Mouse (Mus musculus): ENCODE results near the gene Dqx1. TPM values are rescaled to one million over a fixed set of nuclear protein-coding genes. Genes with fewer than 3 reads are reported as not detected.

The Dqx1 gene
- polyA plus RNA-seq, 1 experiment from 2014 or later, result 0.33 TPM

- 77% methylated on average over 5 of the region's 5 CpGs for WGBS
- H3K4me2 ChIP-seq (ENCODE audit: low read length), result no peak overlapping the region
- no peak for ATAC-seq
- no peaks in the 10 kb centered on the region for H3K36me3 ChIP-seq (ENCODE audit: control insufficient read depth, insufficient read depth, low read length)
- no peak overlapping the region for H3K4me3 ChIP-seq (ENCODE audit: low read depth, low read length)
- no peaks in the 10 kb centered on the region for H3K9me3 ChIP-seq (replicated peaks; ENCODE audit: control insufficient read depth, low read length)
- H3K27me3 ChIP-seq (replicated peaks; ENCODE audit: control insufficient read depth, insufficient read depth, low read length), result no peaks in the 10 kb centered on the region
- DNase-seq (ENCODE audit: low spot score), result no peak
- no peaks in the 10 kb centered on the region; the same call in 1 of the 2 replicates for H3K4me1 ChIP-seq (ENCODE audit: control insufficient read depth, insufficient read depth, low read length)
- H3K27ac ChIP-seq (ENCODE audit: low read depth, low read length), result no peak overlapping the region
- H3K9ac ChIP-seq (ENCODE audit: low read length), result no peak overlapping the region
Measured at GRCm38 (mm10) chr6:83040601-83041000, 17.0 kb upstream of the Dqx1 start.

DNA sequence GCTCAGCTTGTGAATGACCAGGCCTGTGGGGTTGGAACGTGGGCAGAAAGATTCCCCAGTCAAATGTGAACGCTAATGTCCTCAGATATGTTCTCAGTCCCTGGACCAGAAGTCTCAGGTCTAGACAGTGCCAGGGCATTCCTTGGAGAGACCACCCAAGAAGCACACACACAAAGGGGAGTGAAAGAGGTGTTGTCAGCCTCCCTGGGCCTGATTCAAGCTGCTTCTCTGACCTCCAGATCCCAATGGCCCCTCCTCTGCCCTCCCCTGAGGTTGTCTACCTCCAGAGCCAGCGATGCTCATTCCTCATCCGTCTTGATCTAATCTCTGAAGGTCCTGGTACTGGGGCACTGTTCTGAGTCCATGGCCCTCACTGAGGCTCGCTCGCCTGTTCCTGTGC lies 14.1 kb upstream of the Dqx1 start:
- H3K4me2 ChIP-seq (ENCODE audit: low read length), result no peak overlapping the region
- no peaks in the 10 kb centered on the region for H3K27me3 ChIP-seq (replicated peaks; ENCODE audit: control insufficient read depth, insufficient read depth, low read length)
- no peaks in the 10 kb centered on the region; the same call in 1 of the 2 replicates for H3K4me1 ChIP-seq (ENCODE audit: control insufficient read depth, insufficient read depth, low read length)
- no peak overlapping the region for H3K9ac ChIP-seq (ENCODE audit: low read length)
- DNase-seq (ENCODE audit: low spot score) (no peak), ATAC-seq (no peak)
- no peak overlapping the region for H3K4me3 ChIP-seq (ENCODE audit: low read depth, low read length)
- H3K36me3 ChIP-seq (ENCODE audit: control insufficient read depth, insufficient read depth, low read length), result no peaks in the 10 kb centered on the region
- H3K9me3 ChIP-seq (replicated peaks; ENCODE audit: control insufficient read depth, low read length), result no peaks in the 10 kb centered on the region
- no peak overlapping the region for H3K27ac ChIP-seq (ENCODE audit: low read depth, low read length)
- WGBS, result 61% methylated on average over 6 of the region's 6 CpGs

GRCm38 (mm10) chr6:83043993-83044392 lies 13.7 kb upstream of the Dqx1 start:
- no peaks in the 10 kb centered on the region for H3K9me3 ChIP-seq (replicated peaks; ENCODE audit: control insufficient read depth, low read length)
- 84% methylated on average over 5 of the region's 5 CpGs for WGBS

DNA sequence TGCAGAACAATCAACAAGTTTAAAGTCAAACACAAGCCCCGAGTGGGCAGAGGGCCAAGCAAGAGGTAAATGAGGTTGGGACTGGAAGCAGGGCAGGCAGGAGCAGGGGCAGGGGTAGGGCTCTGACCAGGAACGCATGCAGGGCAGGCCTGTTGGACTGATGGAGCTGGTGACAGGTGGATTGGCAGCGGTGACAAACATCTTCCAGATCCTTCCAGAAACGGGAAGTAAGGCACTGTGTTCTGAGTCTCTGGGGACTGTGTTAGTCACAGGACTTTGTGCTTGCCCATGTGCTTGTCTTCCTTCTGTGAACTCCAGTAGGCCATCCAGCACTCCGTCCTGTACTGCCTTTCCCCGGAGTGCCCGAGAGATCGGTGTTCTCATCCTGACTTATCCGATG lies 12.9 kb upstream of the Dqx1 start:
- H3K27me3 ChIP-seq (replicated peaks; ENCODE audit: control insufficient read depth, insufficient read depth, low read length), result no peaks in the 10 kb centered on the region
- no peak overlapping the region for H3K9ac ChIP-seq (ENCODE audit: low read length)
- no peaks in the 10 kb centered on the region for H3K9me3 ChIP-seq (replicated peaks; ENCODE audit: control insufficient read depth, low read length)
- H3K36me3 ChIP-seq (ENCODE audit: control insufficient read depth, insufficient read depth, low read length), result no peaks in the 10 kb centered on the region
- no peak overlapping the region for H3K4me2 ChIP-seq (ENCODE audit: low read length)
- no peak overlapping the region for H3K27ac ChIP-seq (ENCODE audit: low read depth, low read length)
- ATAC-seq (no peak), DNase-seq (ENCODE audit: low spot score) (no peak)
- 82% methylated on average over 9 of the region's 9 CpGs for WGBS
- no peaks in the 10 kb centered on the region for H3K4me1 ChIP-seq (ENCODE audit: control insufficient read depth, insufficient read depth, low read length)
- no peak overlapping the region for H3K4me3 ChIP-seq (ENCODE audit: low read depth, low read length)

More at GRCm38 (mm10) chr6:83043993-83044392, 13.7 kb upstream of the Dqx1 start:
- ATAC-seq, result no peak
- Histone ChIP-seq H3K9ac (ENCODE audit: low read length) (no peak overlapping the region), H3K4me1 (ENCODE audit: control insufficient read depth, insufficient read depth, low read length) (no peaks in the 10 kb centered on the region), H3K4me2 (ENCODE audit: low read length) (no peak overlapping the region), H3K27me3 (replicated peaks; ENCODE audit: control insufficient read depth, insufficient read depth, low read length) (no peaks in the 10 kb centered on the region), H3K27ac (ENCODE audit: low read depth, low read length) (no peak overlapping the region), H3K36me3 (ENCODE audit: control insufficient read depth, insufficient read depth, low read length) (no peaks in the 10 kb centered on the region), H3K4me3 (ENCODE audit: low read depth, low read length) (no peak overlapping the region)
- DNase-seq (ENCODE audit: low spot score), result no peak

DNA sequence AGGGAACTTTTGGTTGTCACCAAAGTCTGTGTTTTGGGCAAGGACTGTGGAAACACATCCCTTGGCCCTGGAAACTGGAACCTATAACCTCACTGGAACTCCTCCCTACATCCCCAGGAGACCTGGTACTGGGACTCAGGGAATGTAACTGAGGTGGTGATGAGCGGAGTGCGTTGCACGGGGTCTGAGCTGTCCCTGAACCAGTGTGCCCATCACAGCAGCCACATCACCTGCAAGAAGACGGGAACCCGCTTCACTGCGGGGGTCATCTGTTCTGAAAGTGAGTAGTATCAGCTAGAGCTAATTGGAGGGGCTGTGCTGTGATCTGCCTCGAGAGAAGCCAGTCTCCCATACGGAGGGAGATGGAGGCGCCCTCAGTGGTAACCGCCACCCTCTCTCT lies 8.3 kb upstream of the Dqx1 start:
- Histone ChIP-seq H3K27me3 (replicated peaks; ENCODE audit: control insufficient read depth, insufficient read depth, low read length) (no peaks in the 10 kb centered on the region), H3K27ac (ENCODE audit: low read depth, low read length) (no peak overlapping the region), H3K36me3 (ENCODE audit: control insufficient read depth, insufficient read depth, low read length) (peaks cover 14% of the 10 kb centered on the region; the same call in 1 of the 2 replicates), H3K9ac (ENCODE audit: low read length) (no peak overlapping the region), H3K4me1 (ENCODE audit: control insufficient read depth, insufficient read depth, low read length) (peaks cover 10% of the 10 kb centered on the region), H3K4me2 (ENCODE audit: low read length) (no peak overlapping the region), H3K4me3 (ENCODE audit: low read depth, low read length) (no peak overlapping the region), H3K9me3 (replicated peaks; ENCODE audit: control insufficient read depth, low read length) (no peaks in the 10 kb centered on the region)
- DNase-seq (ENCODE audit: low spot score) (no peak), ATAC-seq (no peak)
- 66% methylated on average over 10 of the region's 10 CpGs for WGBS

DNA sequence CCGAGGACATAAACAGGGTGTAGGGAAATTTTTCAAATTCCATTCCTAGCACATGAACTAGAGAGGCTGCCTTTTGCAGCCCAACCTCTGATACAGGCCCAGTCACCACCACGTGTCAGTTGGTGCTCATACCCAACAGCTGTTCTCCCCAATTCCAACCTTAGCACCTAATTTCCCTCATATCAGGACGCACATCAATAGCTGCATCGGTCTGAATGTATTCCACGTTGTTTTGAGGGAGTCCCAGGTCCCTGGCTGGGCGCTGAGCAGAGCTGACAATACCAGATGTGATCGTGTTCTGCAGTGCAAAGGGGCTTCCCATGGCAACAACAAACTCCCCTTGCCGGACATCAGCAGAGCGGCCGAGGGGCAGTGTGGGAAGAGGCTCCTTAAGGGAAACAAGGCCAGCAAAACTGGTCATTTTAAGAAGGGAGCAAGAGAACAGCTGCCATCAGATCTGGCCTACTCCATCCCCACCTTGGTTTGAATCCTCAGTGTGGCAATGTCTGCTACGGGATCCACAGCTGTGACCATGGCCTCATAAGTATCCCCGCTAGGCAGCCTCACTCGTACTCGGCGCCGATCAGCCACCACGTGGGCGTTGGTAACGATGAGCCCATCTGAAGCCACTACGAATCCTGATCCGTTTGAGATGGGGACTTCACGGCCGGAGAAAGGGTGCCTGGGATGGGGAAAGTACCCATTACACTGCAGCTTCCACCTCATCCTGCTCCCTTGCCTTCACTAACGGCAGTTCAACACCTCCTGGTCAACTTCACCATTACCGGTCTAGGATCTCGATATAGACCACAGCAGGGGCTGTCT lies 4.3 kb upstream of the Dqx1 start:
- peak overlapping the region; percentile 87 for H3K4me2 ChIP-seq (ENCODE audit: low read length)
- peak overlapping the region; percentile 62; the same call in 1 of the 2 replicates for H3K27ac ChIP-seq (ENCODE audit: low read depth, low read length)
- no peaks in the 10 kb centered on the region for H3K9me3 ChIP-seq (replicated peaks; ENCODE audit: control insufficient read depth, low read length)
- no peaks in the 10 kb centered on the region for H3K27me3 ChIP-seq (replicated peaks; ENCODE audit: control insufficient read depth, insufficient read depth, low read length)
- peaks cover 18% of the 10 kb centered on the region for H3K4me1 ChIP-seq (ENCODE audit: control insufficient read depth, insufficient read depth, low read length)
- WGBS, result 4% methylated on average over 26 of the region's 26 CpGs
- peaks cover 28% of the 10 kb centered on the region for H3K36me3 ChIP-seq (ENCODE audit: control insufficient read depth, insufficient read depth, low read length)
- DNase-seq (ENCODE audit: low spot score), result peak; percentile 37
- H3K9ac ChIP-seq (ENCODE audit: low read length), result peak overlapping the region; percentile 90
- ATAC-seq, result peak; percentile 4; the same call in 1 of the 2 replicates
- H3K4me3 ChIP-seq (ENCODE audit: low read depth, low read length), result peak overlapping the region; percentile 96

GRCm38 (mm10) chr6:83054074-83054851 lies 3.4 kb upstream of the Dqx1 start, which contains the start of gene Aup1:
TSS of gene Aup1 (plus strand) at chr6:83054521.
- Histone ChIP-seq H3K9me3 (replicated peaks; ENCODE audit: control insufficient read depth, low read length) (no peaks in the 10 kb centered on the region), H3K4me3 (ENCODE audit: low read depth, low read length) (peak within 1 kb of the TSS; percentile 96), H3K36me3 (ENCODE audit: control insufficient read depth, insufficient read depth, low read length) (peaks cover 28% of the 10 kb centered on the region), H3K4me1 (ENCODE audit: control insufficient read depth, insufficient read depth, low read length) (peaks cover 18% of the 10 kb centered on the region), H3K27me3 (replicated peaks; ENCODE audit: control insufficient read depth, insufficient read depth, low read length) (no peaks in the 10 kb centered on the region), H3K27ac (ENCODE audit: low read depth, low read length) (peak within 1 kb of the TSS; percentile 82), H3K4me2 (ENCODE audit: low read length) (peak within 1 kb of the TSS; percentile 87), H3K9ac (ENCODE audit: low read length) (peak within 1 kb of the TSS; percentile 90)
- ATAC-seq, result peak; percentile 98
- under 1% methylated on average over 59 of the region's 64 CpGs for WGBS
- DNase-seq (ENCODE audit: low spot score), result peak; percentile 99

- H3K27me3 ChIP-seq (replicated peaks; ENCODE audit: control insufficient read depth, insufficient read depth, low read length), result no peaks in the 10 kb centered on the region
- no peak for DNase-seq (ENCODE audit: low spot score)
- H3K27ac ChIP-seq (ENCODE audit: low read depth, low read length), result peak within 1 kb of the TSS; percentile 82
- H3K9me3 ChIP-seq (replicated peaks; ENCODE audit: control insufficient read depth, low read length), result no peaks in the 10 kb centered on the region
- peaks cover 18% of the 10 kb centered on the region for H3K4me1 ChIP-seq (ENCODE audit: control insufficient read depth, insufficient read depth, low read length)
- peak within 1 kb of the TSS; percentile 87 for H3K4me2 ChIP-seq (ENCODE audit: low read length)
- H3K9ac ChIP-seq (ENCODE audit: low read length), result peak within 1 kb of the TSS; percentile 90
- WGBS, result under 1% methylated on average over 48 of the region's 50 CpGs
- H3K36me3 ChIP-seq (ENCODE audit: control insufficient read depth, insufficient read depth, low read length), result peaks cover 28% of the 10 kb centered on the region
- peak; percentile 43; the same call in 1 of the 2 replicates for ATAC-seq
- peak within 1 kb of the TSS; percentile 96 for H3K4me3 ChIP-seq (ENCODE audit: low read depth, low read length)
Measured at GRCm38 (mm10) chr6:83054871-83055431, 2.7 kb upstream of the Dqx1 start, which contains the start of gene Htra2. TSS of gene Htra2 (minus strand) at chr6:83055273.

Measured in forebrain, embryonic 14.5 days (tissue).